Mouse (Mus musculus): Measurements from ENCODE around the gene Bzw1. TPM values are rescaled to one million over a fixed set of nuclear protein-coding genes. Genes with fewer than 3 reads are reported as not detected.
A peak's percentile ranks its signal among the peaks of the same experiment; 100 is the strongest.
"Not testable (repeated sequence)": the region's sequence is repeated elsewhere in the genome, so short reads cannot be mapped to it uniquely, and the experiment has no call there.

The Bzw1 gene
- polyA plus RNA-seq, 1 experiment: 9.6 TPM

DNA sequence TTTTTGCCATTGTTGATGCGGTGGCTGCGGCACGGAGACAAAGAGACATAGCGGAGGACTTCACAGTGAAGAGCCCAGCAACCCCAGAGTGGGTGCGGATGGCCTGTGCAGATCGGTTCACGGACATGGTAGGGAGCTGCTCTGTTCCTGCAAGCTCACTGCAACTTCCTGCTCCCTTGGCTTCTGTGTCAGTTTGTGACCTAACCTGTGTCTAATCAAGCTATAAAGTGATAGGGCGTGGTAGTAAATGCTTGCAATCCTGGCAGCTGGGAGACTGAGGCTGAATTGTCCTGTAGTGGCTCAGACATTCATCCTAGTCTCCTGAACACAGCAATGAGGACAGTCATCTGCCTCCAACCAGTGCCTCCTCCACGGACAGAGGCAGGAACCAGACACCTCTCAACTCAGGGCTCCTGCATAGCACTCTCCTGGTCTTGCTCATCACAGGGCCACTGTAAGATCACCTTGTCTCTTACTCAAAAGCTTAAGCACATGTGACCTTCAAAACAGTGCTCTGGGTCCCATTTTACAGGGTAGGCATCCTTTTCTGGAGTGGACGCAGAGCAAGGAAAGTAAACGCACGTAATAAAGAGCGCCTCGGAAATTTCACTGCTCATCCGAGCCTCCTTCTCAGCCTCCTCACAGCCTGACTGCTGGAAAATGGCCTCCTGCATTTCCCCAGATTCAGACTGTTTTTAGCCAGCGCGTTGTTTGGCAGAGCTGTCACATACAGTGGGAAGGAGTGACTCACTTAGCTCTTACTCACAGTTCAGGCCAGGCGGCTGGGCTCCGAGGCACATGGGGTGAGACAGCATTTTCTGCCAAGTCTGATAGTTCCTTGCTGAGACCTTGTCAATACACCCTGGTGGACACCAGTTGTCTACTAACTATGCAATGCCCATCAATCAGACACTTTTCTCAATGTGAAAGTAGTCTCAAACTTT is 33.5 kb upstream of the Bzw1 start:
- 30% methylated on average over 19 of the region's 19 CpGs for WGBS
- Histone ChIP-seq H3K4me3 (ENCODE audit: low read depth, low read length) (no peak overlapping the region), H3K4me1 (ENCODE audit: control insufficient read depth, insufficient read depth, insufficient read length, low read length) (peaks cover 23% of the 10 kb centered on the region; the same call in 1 of the 2 replicates), H3K36me3 (ENCODE audit: control insufficient read depth, insufficient read depth, low read length) (no peaks in the 10 kb centered on the region), H3K27me3 (ENCODE audit: control insufficient read depth, insufficient read depth, low read length) (no peaks in the 10 kb centered on the region), H3K27ac (ENCODE audit: insufficient read depth, low read depth, low read length) (peak overlapping the region; percentile 89)
- TF ChIP-seq POLR2A (IDR thresholded peaks at IDR 0.05; ENCODE audit: low read depth, low read length) (peak; percentile 34; the same call in 1 of the 2 replicates), CTCF (IDR thresholded peaks at IDR 0.05; ENCODE audit: extremely low read depth, insufficient read length, insufficient replicate concordance, low read depth, low read length) (no peak)

DNA sequence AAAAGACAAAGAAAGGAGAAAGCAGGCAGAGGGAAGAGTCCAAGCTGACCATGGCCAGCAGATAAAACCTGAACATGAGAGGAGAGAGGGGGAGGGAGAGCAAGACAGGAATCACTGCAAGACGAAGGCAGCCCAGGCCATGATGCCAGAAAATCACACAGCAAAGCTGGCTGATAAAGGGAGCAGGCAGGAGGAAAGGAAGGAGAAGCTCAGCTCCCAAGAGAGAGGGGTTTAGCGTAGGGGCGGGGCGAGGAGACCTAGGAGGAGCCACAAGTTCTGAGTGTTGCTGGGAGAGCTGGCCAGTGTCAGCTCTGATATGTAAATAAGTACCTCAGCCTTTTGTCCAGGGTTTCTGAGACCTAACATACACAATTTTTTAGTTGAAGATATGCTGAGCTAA is 30.4 kb upstream of the Bzw1 start:
- no peak for TF ChIP-seq POLR2A (IDR thresholded peaks at IDR 0.05; ENCODE audit: low read depth, low read length)
- no peak for TF ChIP-seq CTCF (IDR thresholded peaks at IDR 0.05; ENCODE audit: extremely low read depth, insufficient read length, insufficient replicate concordance, low read depth, low read length)
- H3K4me1 ChIP-seq (ENCODE audit: control insufficient read depth, insufficient read depth, insufficient read length, low read length): peaks cover 23% of the 10 kb centered on the region; the same call in 1 of the 2 replicates
- WGBS: 76% methylated on average over 4 of the region's 4 CpGs

DNA sequence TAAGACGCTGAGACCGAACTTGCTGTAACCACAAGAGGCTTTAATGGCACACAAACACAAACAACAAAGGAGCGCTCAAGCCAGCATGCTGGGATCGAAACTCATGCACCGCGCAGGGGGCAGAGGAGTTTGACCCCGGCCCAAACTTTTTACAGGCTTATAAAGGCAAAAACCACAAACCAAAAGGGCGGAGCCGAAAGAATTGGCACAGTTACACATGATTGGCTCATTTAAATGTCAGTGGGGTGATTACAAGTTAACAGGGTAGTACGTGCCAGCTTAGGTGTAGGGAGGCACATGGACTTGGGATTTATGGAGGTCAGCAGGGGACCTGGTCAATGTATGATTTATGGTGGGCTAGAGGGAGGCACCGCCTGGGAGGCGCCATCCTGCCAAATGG is 28.1 kb upstream of the Bzw1 start:
- Histone ChIP-seq H3K36me3 (ENCODE audit: control insufficient read depth, insufficient read depth, low read length) (no peaks in the 10 kb centered on the region), H3K4me3 (ENCODE audit: low read depth, low read length) (no peak overlapping the region), H3K4me1 (ENCODE audit: control insufficient read depth, insufficient read depth, insufficient read length, low read length) (peaks cover 10% of the 10 kb centered on the region; the same call in 1 of the 2 replicates), H3K27me3 (ENCODE audit: control insufficient read depth, insufficient read depth, low read length) (no peaks in the 10 kb centered on the region), H3K27ac (ENCODE audit: insufficient read depth, low read depth, low read length) (no peak overlapping the region)
- WGBS: 95% methylated on average over 12 of the region's 12 CpGs
- TF ChIP-seq CTCF (IDR thresholded peaks at IDR 0.05; ENCODE audit: extremely low read depth, insufficient read length, insufficient replicate concordance, low read depth, low read length) (no peak), POLR2A (IDR thresholded peaks at IDR 0.05; ENCODE audit: low read depth, low read length) (no peak)

More for the DNA sequence above, 30.4 kb upstream of the Bzw1 start:
- Histone ChIP-seq H3K36me3 (ENCODE audit: control insufficient read depth, insufficient read depth, low read length) (no peaks in the 10 kb centered on the region), H3K27ac (ENCODE audit: insufficient read depth, low read depth, low read length) (no peak overlapping the region), H3K4me3 (ENCODE audit: low read depth, low read length) (no peak overlapping the region), H3K27me3 (ENCODE audit: control insufficient read depth, insufficient read depth, low read length) (no peaks in the 10 kb centered on the region)

DNA sequence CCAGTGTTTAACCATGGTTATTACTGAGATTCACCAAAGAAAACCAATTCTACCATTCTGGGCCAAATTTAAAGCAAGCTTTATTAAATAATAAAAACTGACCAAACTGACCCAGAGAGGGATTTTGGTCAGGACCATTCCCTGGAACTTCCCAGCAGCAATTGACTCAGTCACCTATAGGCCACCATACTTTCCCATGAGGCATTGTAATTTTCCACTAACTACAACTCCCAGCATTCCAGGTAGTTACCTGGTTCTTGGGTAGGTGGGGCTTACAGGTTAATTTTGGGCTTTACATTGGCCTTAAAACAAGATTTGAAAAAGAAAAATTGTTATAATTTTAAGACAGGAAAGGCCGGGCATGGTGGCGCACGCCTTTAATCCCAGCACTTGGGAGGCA is 26.9 kb upstream of the Bzw1 start:
- Histone ChIP-seq H3K4me3 (ENCODE audit: low read depth, low read length) (no peak overlapping the region), H3K4me1 (ENCODE audit: control insufficient read depth, insufficient read depth, insufficient read length, low read length) (peaks cover 9% of the 10 kb centered on the region; the same call in 1 of the 2 replicates), H3K27me3 (ENCODE audit: control insufficient read depth, insufficient read depth, low read length) (no peaks in the 10 kb centered on the region), H3K27ac (ENCODE audit: insufficient read depth, low read depth, low read length) (no peak overlapping the region), H3K36me3 (ENCODE audit: control insufficient read depth, insufficient read depth, low read length) (no peaks in the 10 kb centered on the region)
- 99% methylated on average over 3 of the region's 3 CpGs for WGBS
- TF ChIP-seq CTCF (IDR thresholded peaks at IDR 0.05; ENCODE audit: extremely low read depth, insufficient read length, insufficient replicate concordance, low read depth, low read length) (no peak), POLR2A (IDR thresholded peaks at IDR 0.05; ENCODE audit: low read depth, low read length) (no peak)

DNA sequence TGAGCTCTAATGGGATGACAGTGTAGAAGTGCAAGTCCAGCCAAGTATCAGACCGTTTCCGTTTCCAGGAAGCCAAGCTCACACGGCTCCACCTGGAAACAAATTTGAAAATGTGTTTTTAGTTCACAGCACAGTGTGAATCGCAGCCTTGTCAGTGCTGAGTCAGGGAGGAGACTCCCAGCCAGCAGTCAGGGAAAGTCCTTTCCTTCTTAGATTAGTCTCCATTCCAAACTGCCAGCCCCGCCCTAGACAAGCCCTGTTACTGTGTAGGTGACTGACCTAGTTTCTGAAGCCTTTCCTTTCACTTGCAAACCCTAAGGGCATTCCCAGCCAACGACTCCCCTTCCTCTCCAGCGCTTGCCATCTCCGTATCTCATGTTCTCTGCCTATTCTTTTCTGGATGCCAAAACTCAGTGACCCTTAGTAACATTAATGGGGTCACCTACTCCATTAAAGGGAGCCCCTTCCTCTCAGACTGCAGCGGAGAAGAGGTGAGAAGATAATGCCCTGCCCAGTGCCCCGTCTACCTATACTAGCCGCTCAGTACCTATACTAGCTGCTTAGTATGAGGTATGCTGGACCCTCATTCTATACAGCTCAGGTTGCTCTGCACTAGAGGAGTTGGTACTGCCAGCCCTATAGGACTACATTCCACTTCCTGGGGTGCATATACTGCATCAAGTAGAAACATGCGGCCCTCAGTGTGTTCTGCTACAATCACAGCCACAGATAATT is 25.8 kb upstream of the Bzw1 start:
- Histone ChIP-seq H3K4me1 (ENCODE audit: control insufficient read depth, insufficient read depth, insufficient read length, low read length) (peaks cover 9% of the 10 kb centered on the region; the same call in 1 of the 2 replicates), H3K27ac (ENCODE audit: insufficient read depth, low read depth, low read length) (peak overlapping the region; percentile 84), H3K36me3 (ENCODE audit: control insufficient read depth, insufficient read depth, low read length) (no peaks in the 10 kb centered on the region), H3K4me3 (ENCODE audit: low read depth, low read length) (no peak overlapping the region), H3K27me3 (ENCODE audit: control insufficient read depth, insufficient read depth, low read length) (no peaks in the 10 kb centered on the region)
- WGBS: 44% methylated on average over 12 of the region's 12 CpGs
- TF ChIP-seq CTCF (IDR thresholded peaks at IDR 0.05; ENCODE audit: extremely low read depth, insufficient read length, insufficient replicate concordance, low read depth, low read length) (no peak), POLR2A (IDR thresholded peaks at IDR 0.05; ENCODE audit: low read depth, low read length) (no peak)

DNA sequence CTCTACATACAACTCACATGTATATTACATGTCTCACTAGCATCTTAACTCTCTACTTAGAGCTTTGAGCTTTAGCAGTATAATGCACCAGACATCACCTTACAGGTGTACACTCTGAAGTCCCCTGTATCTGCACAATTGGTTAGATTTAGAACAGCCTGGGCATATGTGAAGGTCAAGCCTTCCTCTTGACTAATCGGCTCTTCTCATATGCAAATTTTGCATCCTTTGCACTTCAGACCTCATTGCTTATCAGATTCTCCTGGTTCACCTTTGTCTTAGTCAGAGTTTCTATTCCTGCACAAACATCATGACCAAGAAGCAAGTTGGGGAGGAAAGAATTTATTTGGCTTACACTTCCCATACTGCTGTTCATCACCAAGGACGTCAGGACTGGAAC is 23.0 kb upstream of the Bzw1 start:
- no peaks in the 10 kb centered on the region for H3K27me3 ChIP-seq (ENCODE audit: control insufficient read depth, insufficient read depth, low read length)
- H3K27ac ChIP-seq (ENCODE audit: insufficient read depth, low read depth, low read length): no peak overlapping the region
- TF ChIP-seq CTCF (IDR thresholded peaks at IDR 0.05; ENCODE audit: extremely low read depth, insufficient read length, insufficient replicate concordance, low read depth, low read length): no peak
- TF ChIP-seq POLR2A (IDR thresholded peaks at IDR 0.05; ENCODE audit: low read depth, low read length): no peak
- 73% methylated on average over 2 of the region's 2 CpGs for WGBS
- no peak overlapping the region for H3K4me3 ChIP-seq (ENCODE audit: low read depth, low read length)
- no peaks in the 10 kb centered on the region for H3K36me3 ChIP-seq (ENCODE audit: control insufficient read depth, insufficient read depth, low read length)
- H3K4me1 ChIP-seq (ENCODE audit: control insufficient read depth, insufficient read depth, insufficient read length, low read length): peaks cover 5% of the 10 kb centered on the region; the same call in 1 of the 2 replicates

DNA sequence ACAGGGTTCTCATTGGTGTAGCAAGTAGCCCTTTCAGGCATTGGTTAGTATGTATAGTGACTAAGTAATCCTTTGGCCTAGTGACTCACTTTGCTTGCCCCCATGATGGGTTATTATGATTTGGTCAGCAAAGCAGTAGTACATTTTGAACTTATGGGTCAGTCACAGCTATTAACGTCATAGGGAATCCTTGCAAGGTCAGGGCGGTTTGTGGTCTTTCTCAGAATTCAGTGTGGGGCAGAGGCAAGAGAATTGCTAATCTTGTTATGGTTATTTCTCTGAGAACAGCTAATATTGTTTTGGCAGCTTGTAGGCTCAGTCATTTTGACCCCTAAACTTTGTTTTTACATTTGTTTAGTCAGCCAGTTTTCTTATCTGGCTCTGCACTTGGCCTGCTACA is 18.4 kb upstream of the Bzw1 start:
- H3K27ac ChIP-seq (ENCODE audit: insufficient read depth, low read depth, low read length); H3K36me3 ChIP-seq (ENCODE audit: control insufficient read depth, insufficient read depth, low read length); H3K4me3 ChIP-seq (ENCODE audit: low read depth, low read length); H3K27me3 ChIP-seq (ENCODE audit: control insufficient read depth, insufficient read depth, low read length); H3K4me1 ChIP-seq (ENCODE audit: control insufficient read depth, insufficient read depth, insufficient read length, low read length): not testable (repeated sequence)
- 83% methylated on average over 2 of the region's 2 CpGs for WGBS
